Mouse (Mus musculus) gastrocnemius, postnatal 10 days (tissue): ENCODE data around the gene Spock1. TPM values are rescaled to one million over a fixed set of nuclear protein-coding genes. Genes with fewer than 3 reads are reported as not detected.

ENCODE experiments used
- DNase-seq: peaks from one replicate; pipeline ENCODE4 v3.0.0; 2021; ENCODE audit warnings: mixed read lengths
- long read RNA-seq, 2 experiments: library from polyadenylated mRNA; stranded (forward); transcript quantifications; one replicate each; pipeline ENCODE4 v2.0.0; 2021
- total RNA-seq, 2 experiments: library from RNA; stranded (reverse); gene quantifications; 2 replicates each; pipeline ENCODE4 v1.2.3; 2021

Spock1 gene
- under 1 TPM; 0.84 to 0.85 TPM for total RNA-seq
- long read RNA-seq, experiment 1, partial matches to known transcripts, result 0 of 1 reads
- long read RNA-seq, experiment 1, other reads (novel, unspliced or antisense), result 1 of 1 reads
- long read RNA-seq, experiment 2, partial matches to known transcripts, result 0 of 1 reads
- long read RNA-seq, experiment 2, other reads (novel, unspliced or antisense), result 1 of 1 reads

DNA sequence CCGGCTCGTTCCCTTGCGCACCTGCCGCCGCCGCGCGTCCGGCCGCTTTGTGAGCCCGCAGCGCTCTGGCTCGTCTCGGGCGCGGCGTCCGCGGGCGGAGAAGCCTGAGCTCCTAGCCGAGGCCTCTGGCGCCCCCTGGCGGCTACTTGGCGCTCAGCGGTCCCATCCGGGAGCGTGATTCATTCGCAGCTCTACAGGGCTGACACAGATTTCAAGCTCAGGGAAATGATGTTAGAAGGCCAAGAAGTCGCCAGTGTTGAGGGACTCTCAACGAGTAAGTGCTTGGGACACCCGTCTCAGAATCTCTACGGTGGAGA is at the start of gene Spock1:
Gene Spock1, minus strand, starts transcription at position 67 of the 317 bp plus-strand sequence.
- DNase-seq, result peak; percentile 89

DNA sequence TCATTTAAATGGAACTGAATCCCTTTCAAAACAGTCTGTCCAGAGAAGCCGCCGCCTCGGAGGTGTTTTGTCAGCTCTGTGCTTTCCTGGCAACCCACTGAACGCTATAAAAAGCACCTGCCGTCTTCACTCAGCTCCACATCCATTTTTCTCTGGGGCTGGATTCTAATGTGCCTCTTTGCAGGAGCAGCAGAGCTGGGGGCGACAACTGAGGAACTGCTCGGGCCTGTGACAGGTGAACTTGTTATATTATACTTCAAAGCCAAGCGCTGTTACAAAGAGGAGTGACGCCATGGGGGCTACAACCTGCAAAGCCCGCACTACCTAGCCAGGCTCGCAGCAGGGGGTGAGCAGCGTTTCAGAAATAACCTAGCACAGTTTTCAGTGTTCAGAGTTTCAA is 42.0 kb upstream of the Spock1 start:
- no peak for DNase-seq

DNA sequence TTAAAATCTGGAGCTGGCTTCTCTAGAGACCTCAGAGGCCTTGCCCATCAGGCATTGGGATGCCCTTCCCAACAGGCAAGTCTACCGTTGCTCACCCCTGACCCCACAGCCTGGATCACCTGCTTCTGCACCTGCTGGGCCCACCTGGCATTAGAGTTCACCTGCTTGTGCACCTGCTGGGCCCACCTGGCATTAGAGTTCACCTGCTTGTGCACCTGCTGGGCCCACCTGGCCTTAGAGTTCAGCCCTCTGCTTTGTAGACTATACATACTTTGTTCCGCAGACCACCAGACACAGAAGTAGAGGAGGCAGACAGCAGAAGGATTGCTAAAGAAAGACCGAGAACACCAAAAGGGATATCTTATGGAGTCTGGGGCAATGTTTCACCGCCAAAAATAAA is 41.4 kb upstream of the Spock1 start:
- no peak for DNase-seq

DNA sequence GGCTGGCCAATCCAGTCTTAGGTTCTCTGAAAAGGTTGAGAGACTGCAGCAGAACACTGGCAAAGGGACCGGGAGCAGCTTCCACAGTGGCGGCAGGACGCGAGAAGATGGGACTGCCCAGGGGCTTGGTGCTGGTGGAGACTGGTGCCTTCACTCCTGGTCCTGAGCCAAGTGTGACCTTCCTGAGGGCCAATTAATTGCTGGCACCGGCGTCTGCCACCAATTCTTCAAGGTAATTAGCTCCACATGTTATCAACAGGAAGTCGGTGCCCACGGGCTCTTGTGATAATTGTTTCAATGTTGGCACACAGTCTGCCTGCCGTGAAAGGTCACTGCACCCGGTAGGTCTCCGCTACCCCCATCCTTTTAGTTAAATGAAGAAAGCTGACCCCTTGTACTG is 37.1 kb upstream of the Spock1 start:
- DNase-seq, result peak; percentile 9

DNA sequence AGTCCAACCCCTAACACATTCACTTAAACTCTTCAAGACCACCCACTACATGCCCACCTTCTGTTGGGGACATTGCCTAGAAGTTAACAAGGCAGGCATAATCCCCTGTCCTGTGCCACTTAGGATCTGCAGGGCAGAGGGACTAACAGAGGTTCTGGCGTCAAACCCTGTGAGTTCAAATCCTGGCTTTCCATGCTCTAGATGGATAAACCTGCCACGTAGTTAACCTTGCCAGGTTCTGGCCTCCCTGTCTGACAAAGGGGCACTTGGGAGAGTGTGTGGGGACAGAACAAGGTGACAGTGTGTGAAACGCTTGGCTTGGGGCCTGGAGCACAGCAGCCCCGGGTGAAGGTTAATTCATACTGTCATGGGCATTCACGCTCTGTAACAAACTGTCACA is 36.3 kb upstream of the Spock1 start:
- no peak for DNase-seq

DNA sequence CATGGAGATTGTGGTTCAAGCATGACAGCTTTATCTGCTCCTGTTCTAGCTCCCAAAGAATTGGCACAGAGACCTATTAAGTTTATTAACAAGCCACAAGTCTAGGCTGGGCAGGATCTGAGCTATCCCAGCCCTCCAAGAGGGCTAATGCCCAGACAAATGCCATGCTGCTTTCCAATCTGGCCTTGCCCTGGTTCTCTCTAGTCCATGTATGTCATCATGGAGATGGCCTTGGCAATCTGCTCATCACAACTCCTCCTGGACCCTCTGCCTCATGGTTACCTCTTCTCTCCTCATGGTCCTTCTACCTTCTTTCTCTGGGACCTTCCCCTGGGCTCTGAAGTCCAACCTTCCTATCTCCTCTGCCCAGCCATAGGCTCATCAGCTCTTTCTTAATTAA is 35.8 kb upstream of the Spock1 start:
- DNase-seq, result no peak

DNA sequence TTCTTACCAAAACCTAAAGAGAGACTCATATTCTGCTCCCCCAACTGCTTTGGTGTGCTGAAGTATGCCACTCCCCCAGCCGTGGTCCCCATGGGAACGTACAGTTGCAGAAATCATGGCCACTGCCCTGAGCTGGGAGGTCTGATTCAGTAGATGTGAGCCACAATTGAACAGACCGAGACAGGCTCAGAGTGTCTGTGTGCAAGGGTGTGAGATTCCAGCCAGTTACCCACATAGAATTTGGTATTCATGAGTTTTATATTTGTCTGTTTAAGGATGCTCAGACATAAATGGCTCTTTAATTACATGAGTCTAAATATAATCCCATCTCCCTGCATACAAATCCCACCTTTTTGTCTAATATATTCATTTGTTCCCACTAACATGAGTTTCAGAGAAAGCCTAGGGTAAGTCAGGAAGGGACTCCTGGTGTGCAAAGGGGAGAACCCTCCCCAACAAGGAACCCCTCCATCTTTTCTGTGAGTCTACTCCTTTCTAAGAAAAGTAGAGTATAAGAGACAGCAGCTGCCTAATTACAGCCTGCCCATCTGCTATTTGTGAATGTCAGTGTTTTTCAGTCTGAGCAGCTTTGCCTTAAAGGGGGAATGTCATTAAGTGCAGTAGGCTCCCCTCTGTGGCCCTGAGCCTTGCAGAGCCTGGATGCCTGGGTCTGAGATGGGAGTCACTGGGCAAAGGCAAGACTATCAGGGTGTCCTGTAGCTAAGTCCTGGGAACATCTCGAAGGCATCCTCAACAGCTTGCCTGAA is 29.5 kb upstream of the Spock1 start:
- DNase-seq, result no peak

DNA sequence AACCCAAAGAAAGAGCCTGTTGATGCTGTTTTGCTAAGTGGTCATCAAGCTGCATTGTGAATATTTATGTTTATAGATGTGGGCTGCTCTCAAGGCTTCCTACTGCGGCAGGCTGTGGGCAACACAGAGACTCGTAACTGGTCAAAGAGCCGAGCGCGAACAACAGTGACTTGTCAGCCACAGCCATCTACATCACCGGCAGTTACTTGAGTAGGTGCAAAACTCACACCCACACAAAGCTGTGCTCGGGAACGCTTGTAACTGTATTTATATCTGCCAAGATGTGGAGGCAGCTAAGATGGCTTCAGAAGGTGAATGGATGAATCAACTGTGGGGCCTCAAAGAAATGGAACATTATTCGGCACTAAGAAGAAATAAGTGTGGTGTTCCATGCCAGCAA is 23.9 kb upstream of the Spock1 start:
- DNase-seq, result no peak

DNA sequence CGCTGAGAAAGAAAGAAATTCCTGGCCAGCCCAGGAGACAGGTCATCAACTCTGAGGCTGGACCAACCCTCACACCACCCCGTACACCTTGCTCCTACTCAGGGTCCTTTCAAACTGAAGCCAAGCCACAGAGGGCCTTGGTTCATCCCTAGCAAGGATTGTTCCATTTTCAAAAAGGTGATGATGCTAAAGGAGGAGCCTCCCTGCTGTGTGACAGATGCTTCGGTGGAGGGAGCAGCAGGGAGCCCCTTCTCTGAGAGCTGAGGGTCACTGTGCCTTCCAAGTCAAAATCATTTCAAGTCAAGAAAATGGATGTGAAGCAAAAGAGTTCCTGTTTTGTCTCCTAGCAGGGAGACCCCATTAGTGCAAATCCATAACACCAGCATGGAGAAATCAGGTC is 23.2 kb upstream of the Spock1 start:
- DNase-seq, result no peak

DNA sequence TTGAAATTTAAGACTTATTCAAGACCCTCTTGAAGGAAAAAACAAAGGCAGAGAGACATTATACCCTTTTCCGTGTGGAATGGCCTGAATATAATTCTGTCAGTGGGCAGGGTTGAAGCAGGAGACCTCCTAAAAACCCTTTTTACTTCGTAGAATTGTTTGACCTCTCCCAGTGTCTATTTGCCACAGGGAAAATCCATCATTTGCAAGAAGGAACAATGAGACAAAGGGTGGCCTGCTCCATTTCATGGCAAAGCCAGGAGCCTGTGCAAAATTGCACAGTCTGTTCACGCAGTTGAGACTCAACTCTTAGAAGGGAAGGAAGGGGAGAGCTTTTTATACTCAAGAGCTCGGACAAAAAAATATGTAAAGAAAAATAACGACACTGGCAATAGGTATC is 22.6 kb upstream of the Spock1 start:
- no peak for DNase-seq

DNA sequence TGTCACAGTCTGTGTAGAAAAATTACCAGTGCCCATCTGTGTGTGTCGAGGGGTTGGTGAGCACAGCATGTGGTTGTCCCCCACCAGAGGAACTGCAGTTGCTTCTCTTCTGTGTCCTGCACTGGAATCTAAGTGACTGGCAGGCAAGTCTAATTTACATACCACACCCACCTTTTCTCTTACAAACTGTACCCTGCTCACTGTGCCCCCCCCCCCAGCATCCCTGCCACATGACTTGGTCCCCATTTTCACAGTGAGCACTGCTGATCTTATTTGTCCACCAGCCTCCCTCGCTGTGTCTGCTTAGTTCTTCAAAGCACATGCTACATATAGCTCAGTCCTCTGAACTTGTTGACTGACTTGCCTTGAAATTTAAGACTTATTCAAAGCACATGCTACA is 22.2 kb upstream of the Spock1 start:
- no peak for DNase-seq

DNA sequence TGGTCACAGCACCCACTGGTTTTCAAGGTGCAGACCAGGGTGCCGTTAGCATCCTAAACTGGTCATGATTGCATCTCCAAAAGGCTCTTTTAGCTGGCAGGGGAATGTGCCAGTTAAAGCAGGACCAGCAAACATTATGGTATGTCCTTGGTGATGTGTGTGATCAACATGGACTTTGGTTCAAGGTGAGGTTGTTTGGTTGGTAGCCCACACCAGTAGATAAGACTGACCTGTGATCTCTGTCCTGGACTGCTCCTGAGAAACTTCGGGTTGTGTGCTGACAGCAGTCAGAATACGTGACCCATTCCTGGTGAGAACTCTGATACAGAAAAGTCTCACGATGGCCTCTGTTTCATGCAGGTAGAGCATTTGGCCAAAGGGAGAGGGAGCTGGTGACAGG is 11.8 kb upstream of the Spock1 start:
- DNase-seq, result no peak

DNA sequence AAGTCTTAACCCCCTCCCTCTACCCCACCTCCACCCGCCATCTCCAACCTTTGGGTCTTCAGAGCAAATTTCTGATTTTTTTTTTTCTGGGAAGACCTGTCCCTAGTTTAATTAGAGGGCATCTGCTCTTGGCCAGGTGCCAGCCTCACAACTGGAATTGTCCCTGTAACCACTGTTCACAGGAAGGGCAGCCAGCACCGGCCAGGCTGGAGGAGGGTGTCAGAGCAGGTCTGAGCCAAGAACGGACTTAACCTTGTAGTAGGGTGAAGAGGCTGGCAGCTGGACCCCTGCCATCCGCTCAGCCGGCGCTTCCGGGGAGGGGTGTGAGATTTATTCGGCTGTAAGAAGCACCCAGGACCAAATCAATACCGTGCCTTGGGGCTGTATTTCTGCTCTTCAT is 3.0 kb upstream of the Spock1 start:
- DNase-seq, result peak; percentile 8

DNA sequence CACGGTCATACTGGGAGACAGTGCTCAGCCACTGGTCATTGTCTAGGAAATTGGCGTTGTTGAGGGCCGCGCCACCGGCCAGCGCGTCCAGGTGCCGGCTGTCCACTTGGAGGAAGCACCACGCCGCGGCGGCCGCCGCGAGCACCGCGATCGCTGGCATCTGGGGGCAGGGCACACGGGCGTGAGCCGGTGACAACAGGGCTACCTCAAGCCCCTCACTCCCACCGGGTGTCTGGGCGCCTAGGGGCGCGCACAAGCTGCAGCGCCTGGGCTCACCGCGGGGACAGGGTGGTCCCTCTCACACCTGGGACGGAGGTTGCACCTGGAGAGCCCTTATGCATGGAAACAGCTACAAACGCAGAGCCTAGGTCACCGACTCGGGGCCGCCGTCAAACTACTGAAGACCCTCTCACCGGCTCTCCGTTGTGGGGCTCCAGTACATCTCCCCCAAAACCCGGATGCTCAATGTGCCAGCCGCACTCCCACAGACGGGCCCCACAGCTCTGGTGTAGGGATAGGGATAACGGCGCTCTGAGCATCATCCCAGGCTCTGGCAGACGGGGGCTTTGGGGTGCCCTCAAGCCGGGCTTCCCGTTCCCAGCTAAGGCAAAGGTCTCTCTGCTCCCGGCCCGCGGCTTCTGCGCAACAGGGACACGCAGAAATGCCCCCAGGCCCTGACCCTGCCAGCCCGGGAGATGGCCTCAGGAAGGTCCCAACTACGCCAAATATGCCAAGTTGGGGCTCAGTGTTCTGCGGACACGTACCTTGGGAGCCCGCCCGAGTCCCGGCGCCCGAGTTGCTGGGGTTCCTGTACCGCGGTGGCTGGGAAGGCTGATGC is 485 bp downstream of the Spock1 start:
- DNase-seq, result no peak

DNA sequence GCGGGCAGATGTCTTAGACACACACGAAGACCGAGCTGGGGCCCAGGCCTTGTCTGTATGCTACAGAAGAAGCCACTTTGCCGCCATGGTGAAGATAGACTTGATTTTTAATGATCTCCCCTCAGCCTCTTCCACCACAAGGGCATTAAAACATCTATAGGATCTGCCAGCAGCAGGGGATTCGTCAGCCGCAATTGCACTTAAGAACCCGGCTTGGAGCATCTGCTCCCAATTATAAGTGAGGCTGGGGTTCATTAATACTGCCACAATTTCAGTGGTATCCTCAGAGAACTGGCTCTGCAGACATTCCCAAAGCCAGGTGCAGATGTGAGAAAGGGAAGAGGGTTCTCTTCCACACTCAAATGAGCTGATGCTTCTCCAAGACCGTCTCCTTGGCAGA is 13.5 kb downstream of the Spock1 start:
- DNase-seq, result no peak

DNA sequence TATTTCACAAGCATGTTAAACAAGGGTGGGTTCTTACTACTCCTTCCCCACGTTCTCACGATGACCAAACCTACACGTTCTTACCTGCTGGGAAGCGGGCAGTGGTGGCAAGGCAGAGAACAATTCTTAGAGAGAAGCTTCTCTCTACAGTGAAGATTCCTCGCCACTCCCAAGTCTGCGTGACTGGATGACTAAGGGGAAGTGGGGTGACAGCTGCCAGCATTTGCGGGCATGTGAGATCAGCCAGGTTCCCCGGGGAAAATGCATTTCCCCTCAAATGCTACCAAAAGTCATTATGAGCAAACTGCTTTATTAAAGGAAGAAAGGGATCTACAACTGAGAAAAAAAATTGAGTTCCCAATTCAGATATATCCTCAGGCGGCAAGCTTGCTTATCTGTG is 18.4 kb downstream of the Spock1 start:
- no peak for DNase-seq

DNA sequence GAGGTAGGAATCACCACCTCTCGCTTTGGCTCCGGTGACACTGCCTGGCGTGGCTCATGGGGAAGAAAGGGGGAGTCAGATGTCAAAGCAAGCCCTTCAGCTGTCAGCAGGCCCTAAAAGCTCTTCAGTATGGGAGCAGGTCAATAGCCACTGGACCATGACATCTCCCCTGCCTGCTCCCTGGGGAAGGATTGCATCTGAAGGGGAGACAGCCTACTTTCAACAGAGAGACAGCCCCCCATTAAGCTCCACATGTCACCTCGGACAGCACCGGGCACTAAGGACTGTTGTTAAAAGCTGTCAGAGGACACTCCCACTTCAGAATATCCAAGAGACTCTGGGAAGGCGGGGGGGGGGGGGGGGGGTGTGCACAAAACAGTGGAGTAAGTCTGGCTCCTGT is 19.1 kb downstream of the Spock1 start:
- DNase-seq, result no peak

DNA sequence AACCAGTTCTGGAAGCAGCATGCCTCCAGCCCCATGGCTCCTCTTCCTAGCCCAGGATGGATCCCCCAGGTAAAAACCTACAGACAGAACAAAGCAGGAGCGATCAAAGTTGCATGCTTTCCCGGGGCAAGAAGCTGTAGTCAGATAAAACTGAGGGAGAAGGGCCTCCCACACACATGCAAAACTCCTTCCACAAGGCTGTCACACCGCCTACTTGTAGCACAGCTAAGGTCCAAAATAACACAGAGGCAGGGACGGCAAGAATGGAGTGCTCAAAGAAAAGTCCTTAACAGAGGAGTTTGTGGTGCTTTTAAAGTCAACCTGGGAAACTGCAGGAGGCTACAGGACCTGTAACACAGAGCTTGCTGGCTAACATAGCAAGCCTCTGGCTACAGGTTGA is 28.3 kb downstream of the Spock1 start:
- DNase-seq, result no peak

DNA sequence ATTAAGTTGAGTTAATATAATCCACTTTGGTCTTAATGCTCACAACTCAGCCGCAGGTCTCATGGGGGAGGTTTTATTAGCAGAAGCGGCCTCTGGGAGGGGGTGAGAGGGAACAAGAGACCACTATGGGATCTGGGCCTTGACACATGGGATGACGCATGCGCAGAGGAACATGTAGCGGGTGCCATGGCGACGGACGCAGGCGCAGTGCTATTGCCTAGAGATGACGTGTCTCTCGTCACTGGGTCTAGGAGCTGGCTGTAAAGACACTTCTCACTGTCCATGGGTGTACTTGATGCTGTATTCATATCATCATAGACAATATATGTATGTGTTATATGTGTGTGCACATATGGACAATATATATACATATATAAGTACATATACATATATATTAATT is 29.3 kb downstream of the Spock1 start:
- no peak for DNase-seq

DNA sequence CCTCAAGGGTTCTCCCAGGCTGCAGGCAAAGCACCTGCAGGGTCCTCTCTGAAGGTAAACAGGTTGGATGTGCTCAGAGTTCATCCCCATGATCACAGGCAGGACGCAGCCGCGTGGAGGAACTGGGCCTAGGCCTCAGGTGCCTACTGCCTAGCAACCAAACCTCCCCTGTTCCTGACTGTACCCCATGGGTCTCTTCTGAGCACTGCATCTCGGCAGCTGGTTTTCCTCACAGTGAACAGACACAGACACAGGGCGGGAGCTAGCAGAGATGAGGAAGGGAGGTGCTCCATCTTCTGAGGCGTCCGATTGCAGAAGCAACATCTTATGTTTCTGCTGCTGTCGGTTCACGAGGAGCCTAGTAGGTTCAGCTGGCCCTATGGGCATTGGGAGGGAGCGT is 30.4 kb downstream of the Spock1 start:
- DNase-seq, result no peak

DNA sequence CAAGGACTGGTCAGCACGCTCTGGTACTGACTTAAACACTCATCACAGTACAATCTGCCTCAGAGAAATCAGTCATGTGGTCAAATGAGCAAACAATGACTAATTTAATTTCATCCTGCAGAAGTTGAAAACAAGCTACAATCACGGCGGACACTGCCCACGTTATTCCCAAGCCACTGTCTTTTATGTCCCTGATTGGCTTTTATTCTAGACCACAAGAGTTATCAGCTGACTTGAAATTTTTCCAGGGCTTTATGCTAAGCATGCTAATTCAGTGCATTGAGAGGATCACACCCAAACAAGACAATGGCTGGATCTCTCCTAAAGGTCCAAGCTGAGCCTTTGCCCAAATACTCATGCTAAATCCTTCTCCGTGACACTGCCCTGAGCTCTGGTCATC is 31.2 kb downstream of the Spock1 start:
- no peak for DNase-seq

DNA sequence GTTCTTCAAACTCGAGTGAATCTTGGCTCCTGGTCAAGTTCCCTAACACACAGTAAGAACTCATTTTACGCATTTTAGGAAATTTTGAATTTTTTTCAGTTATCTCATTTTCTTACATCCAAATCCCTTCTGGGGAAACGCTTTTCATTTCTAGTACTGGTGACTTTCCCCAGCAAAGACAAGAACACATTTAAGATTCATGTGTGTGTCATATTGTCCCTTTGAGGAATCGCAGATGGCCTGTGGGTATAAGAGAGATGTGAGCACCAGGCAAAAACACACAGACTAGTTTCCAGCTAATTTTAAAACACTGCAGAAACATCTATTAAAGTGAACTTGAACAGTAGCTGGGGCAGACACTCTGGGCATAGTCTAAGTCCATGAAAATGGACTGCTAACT is 38.1 kb downstream of the Spock1 start:
- no peak for DNase-seq

DNA sequence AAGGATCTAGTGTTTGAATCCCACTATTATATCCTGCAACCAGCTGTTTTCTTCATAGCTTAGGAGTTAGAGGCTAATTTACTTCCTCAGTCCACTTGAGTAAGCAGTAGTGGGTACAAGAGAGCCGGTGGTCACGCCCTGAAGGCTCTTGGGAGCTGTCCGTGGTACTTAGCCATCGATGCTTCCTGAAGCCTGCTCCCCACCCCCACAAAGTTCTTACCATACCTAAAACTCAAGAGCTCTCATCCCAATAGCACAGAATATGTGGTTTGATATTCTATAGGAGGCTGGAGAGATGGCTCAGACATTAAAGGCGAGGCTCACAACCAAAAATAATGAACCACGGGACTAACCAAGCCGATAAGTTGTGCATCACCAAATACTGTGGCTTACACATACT is 40.5 kb downstream of the Spock1 start:
- no peak for DNase-seq

DNA sequence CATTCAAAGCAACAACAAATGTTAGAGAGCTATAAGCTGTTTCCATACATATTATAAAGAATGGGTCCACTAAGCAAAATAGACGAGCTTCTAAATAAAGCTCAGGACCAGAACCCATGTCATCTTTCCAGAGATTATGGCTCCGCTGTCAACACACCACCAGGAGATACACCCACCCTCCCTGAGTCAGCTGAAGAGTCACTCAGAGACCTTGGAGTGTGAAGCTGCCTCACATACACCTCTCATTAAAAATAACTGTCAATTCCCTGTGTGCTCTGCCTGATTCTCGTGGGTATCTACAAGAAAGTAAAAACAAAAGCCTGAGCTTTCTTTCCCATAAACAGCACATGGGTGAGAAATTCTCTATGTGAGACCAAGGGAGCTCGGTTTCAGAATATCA is 43.1 kb downstream of the Spock1 start:
- DNase-seq, result no peak
